Mouse (Mus musculus): Measurements from ENCODE around the gene Btg2.

DNA sequence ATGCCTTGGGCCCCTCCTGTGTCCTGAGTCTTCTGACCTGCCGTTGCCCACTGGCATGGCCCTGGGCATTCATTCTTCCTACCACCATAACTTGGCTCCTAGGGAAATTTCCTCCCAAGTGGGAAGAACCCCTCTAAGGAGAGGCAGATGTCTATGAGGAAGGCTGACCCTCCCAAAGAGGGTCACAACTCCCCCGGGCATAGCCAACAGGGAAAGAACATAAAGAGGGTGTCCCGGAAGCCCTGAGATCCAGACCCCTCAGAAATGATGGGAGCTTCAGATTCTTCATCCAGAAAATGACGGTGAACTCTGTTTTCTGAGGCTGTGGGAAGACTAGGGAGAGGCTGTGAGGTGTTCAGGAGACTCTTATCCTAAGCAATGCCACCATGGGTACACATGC, 16.8 kb upstream of the Btg2 start:
- TF ChIP-seq CTCF (IDR thresholded peaks at IDR 0.05; ENCODE audit: low read depth) (no peak), EP300 (optimal IDR thresholded peaks at IDR 0.05) (no peak)
